Mouse (Mus musculus) heart, adult 10 weeks (tissue): ENCODE data around the gene AF366264. TPM values are rescaled to one million over a fixed set of nuclear protein-coding genes. Genes with fewer than 3 reads are reported as not detected.

Experiments
- polyA plus RNA-seq: library from polyadenylated mRNA; stranded (reverse); fragments of 350-450 nt; fragmentation: Illumina TruSeq; extraction: RNeasy Lipid Tissue Mini Kit (QIAGEN cat#74804); gene quantifications from one replicate; pipeline ENCODE4 v1.2.3, GENCODE M21; 2014; ENCODE audit warnings: low read depth, low replicate concordance

The AF366264 gene
- polyA plus RNA-seq = not detected

GRCm38 (mm10) chr8:13838289-13838688 is at the start of gene AF366264:
Gene AF366264, minus strand, starts transcription at chr8:13838389.

GRCm38 (mm10) chr8:13785250-13785763 is 52.9 kb downstream of the AF366264 start, which contains the start of gene Upf3a:
Gene Upf3a, plus strand, starts transcription at chr8:13785615.

Other genes starting within 250 kb of the AF366264 start
- gene Rasa3, start 160.8 kb downstream of the AF366264 start, polyA plus RNA-seq = 14.3 TPM
- gene Cfap97d2, start 132.5 kb downstream of the AF366264 start, polyA plus RNA-seq = not detected
- 34.0 TPM for gene Cdc16, start 80.7 kb downstream of the AF366264 start, polyA plus RNA-seq
- 12.5 TPM for gene Upf3a, start 52.8 kb downstream of the AF366264 start, polyA plus RNA-seq
- 6.9 TPM for gene Champ1, start 31.3 kb upstream of the AF366264 start, polyA plus RNA-seq
- 29.7 TPM for gene Coprs, start 51.9 kb upstream of the AF366264 start, polyA plus RNA-seq